Mouse (Mus musculus): Measurements from ENCODE around the gene Myh1.

Myh1 gene

DNA sequence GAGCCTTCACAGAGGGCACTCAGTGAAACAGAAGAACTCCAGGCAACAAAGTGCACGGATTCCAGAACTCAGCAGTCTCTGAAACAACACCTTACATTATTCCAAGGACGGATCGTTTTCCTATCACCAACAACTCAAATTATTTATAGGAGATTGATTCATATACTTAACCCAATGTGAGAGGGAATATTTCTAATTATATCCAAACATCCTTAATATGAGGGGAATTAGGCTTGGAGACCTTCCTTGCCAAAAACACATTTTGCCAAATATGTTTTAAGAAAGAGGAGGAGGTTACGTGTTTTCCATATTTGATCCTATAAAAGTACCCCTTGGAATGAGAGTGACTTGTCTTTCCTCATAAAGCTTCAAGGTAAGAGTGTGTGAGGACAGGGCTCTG lies at the start of gene Myh1:
TSS of gene Myh1 (plus strand) at position 301 of the 400 bp plus-strand sequence.
- DNase-seq: no peak

DNA sequence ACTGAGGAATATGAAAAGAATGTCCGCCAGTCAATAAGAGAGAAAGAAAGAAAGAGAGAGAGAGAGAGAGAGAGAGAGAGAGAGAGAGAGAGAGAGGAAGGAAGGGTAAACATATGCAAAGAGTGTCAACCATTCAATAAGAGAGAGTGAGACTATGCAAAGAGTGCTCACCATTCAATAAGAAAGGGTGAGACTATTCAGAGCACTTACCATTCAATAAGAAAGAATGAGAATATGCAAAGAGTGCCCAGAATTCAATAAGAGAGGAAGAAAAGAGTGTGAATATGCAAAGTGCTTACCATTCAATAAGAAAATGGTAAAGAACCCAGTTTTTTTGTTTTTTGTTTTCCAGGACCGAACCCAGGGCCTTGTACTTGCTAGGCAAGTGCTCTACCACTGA lies 49.6 kb upstream of the Myh1 start:
- DNase-seq: no peak

DNA sequence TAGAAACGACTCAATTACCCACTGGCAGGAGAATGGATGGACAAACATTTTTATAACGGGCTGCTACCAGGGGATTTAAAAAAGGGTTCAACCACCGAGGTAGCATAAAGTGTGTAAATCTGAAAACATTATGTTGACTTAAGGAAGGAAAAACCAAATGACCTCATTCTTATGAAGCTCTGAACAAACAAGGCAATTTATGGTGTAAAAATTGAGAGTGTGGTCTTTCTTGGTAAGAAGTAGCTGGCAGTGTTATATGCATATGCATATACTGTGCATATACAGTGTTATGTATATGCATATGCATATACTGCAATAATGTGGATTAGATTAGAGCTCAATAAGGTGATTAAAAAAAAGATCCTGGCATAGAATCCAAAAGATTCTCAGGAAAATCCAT lies 48.7 kb upstream of the Myh1 start:
- no peak for DNase-seq

DNA sequence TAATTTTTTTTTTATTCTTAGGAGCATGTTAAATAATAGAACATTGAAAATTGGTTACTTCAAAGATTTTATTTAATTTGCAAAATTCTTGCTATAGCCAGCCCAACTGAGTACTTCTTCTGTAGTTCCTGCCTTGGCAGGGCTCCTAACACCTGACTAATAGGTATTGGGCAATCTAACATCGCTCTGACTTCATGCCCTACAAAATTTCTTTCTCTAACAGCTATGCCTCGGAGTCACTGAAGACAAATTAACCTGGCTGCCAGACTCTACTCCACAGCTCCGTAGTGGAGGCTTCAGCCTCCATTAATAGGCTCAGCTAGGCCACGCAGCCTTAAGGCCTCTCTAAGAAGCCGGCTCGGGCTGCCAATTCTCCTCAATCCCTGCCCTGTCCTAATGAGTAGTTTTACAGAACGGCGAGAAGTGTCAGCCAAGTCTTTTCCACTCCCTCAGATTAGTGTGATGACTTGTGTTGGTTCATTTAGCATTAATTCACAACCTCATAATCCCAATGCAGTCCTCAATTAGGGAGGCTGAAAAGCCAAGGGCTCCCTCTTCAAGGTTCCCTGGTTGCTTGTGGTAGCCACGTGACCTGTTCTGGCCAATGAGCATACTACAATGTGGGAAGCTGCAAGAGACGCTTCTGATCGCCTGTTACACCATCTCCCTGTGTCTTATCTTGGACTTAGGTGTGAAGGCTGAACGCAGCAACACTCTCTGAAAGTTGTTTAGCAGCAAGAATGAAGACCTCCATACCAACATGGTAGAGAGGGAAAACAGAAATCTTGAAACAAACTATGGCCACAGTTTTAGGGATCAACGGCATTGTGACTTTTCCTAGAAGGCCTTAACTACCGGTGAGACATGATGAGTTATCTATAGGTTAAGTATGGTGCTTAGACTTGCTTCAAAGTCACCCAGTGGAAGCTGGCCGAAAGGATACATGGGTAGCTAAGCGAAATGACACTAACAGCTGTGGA lies 47.9 kb upstream of the Myh1 start:
- DNase-seq: no peak

DNA sequence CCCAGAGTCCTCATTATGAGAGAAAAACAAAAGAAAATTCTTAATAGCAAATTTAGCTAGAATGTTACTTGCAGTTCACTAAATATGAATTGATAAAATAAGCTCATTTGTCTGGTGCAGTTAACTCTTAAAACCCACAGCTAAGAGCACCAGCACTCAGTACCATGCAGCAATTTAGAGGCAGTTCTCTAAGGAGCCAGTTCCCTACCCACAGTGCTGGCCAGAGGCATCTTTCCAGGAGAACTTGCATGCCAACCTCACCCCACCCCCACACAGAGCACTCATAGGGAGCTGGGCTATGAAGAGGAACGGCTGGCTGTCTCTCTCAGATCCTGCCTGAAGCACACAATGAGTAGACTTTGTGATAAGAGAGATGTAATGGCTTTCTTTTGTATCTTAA lies 46.7 kb upstream of the Myh1 start:
- DNase-seq: peak; percentile 52

DNA sequence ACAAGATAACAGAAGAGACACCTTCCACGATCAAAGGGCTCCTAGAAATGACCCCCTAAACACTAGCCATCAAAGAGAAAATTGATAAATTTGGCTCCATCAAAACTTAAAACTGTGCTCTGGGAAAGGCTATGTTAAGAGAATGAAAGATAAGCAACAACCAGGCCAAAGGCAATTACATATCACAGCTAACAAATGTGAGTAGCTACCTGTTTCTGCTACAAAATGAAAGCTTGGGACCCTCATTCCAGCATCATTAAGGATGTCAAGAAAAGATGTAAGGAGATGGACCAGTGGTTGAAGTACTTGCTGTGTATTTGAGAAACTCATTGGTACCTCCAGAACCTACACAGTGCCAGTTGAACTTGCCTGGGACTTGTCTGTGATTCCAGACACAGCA lies 46.0 kb upstream of the Myh1 start:
- no peak for DNase-seq

DNA sequence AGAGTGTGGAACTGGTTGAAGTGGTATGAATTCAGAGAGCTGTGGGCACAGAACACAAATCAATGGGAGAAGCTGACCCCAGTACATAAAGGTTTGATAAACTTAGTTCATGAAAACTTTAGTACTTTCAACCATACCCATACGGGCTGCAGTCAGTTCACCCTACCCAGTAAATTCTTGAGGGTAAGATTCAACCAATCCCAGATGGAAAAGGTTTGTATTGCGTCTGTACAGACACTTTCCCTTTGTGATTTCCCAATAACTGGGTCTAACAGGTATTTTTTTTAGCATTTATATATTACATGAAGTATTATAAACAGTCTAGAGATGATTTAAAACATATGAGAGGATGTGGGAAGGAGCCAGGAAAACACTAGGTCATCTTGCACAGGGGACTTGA lies 44.2 kb upstream of the Myh1 start:
- no peak for DNase-seq

DNA sequence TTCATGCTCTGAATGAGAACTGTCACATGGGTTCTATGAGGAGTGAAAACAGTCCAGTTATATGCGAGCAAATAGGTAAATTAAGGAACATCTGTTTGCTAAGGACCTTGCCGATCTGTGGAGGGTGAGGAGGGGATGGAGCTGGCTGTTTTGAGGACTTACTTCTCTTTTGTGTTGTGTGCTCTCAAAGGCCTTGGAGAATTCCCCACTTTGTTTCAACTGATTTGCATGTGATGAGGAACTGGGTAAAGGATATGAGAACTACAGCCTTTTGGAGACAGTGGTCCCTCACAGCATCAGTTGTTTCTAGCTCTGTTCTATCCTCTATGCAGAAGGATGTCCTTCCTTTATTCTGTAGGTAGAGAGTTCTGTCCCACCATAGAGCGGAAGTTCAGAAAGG lies 39.7 kb upstream of the Myh1 start:
- no peak for DNase-seq

DNA sequence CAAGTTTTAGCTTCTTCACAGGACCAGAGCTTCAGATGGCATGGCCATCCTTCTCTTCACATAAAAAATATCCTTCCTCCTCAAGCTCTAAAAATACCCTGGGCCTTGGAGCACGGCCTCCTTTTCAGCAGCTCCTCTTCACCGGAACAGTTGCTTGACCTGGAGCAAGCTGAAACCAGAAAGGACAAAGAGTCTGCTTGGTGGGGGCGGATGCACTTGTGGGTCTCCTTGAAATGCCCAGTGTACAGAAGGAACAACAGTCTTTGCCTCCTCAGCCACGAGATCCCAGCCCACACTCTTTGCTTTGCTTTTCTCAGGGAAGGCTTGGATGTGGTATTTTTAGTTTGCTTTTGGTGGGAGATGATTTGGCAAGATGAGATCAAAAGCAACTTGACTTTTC lies 36.2 kb upstream of the Myh1 start:
- no peak for DNase-seq

DNA sequence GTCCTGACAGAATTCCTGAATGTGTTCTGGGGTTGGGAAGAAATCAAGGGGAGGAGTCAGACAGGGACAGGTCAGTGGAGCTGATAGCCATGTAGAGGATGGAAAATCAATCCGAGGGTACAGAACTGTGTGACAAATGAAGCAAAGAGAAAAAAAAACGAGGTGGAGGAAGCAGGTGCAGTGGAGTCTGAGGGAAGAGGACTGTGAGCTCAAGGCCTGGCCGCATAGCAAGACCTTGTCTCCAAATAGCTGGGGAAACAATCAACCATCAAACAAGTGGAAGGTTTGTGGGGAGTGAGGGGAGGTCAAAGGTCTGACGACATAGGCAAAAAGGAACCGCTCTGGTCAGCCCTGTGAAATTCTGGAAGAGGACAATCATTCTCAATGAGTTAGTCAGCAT lies 35.0 kb upstream of the Myh1 start:
- no peak for DNase-seq

DNA sequence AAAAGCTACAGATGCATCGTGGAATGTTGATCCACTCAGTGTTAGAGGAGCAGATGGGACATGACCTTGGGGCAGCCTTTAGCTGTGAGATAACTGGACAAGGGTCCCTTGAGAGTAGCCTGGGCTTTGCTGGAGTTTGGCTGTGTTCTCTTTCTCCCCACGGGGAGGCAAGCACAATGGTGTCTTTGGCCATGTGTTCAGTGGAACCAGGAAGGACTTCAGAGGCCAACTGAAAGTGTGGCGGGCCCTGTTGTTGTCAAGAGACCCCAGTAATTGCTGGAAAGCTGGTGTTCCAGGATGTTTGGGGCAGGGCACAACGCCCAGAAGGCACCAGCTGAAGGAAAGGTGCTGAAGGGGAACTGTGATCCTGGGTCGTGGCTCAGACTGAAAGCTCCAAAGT lies 30.6 kb upstream of the Myh1 start:
- no peak for DNase-seq

DNA sequence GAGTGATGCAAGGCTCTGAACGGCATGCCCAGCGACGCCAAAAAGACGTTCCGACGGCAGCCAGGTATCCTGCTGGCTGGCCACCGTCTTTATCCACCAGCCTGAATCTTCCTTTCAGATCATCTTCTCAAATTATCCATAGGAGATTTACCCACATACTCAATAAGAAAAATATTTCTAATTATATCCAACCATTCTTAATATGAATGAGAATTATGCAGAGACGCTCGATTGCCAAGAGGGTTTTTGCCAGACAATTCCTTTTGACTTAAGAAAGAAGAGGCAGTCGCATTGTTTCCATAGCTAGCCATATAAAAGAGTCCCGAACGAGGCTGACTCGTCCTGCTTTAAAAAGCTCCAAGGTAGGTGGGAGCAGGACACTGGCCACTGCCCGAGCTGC lies 29.1 kb upstream of the Myh1 start, which contains the start of gene Myh2:
TSS of gene Myh2 (plus strand) at position 301 of the 400 bp plus-strand sequence.
- no peak for DNase-seq

DNA sequence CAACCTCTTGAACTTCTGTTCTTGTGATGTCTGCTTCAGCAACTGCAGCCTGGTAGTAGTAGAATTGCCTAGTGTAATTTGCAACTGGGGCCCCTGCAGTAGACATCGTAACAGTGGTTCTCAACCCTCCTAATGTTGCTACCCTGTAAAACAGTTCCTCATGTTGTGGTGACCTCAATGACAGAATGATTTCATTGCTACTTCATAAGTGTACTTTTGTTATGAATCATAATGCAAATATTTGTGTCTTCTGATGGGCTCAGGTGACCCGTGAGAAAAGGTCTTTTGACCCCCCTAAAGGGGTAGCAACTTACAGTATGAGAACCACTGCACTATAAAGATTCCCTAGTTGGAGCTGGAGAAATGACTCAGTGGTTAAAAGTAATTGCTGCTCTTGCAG lies 27.4 kb upstream of the Myh1 start:
- DNase-seq: no peak

DNA sequence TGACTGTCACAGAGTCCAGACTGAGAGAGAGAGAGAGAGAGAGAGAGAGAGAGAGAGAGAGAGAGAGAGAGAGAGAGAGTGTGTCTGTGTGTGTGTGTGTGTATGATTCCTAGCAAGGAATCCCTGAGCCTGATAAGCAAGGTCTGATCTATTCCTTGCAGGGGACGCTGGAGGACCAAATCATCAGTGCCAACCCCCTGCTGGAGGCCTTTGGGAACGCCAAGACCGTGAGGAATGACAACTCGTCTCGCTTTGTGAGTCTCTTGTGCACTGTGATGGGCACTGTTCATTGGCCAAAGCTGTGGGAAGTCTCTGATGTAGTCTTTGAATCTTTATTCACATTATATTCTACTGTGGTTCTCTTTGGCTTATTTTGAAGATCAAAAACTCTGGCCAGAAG lies 23.5 kb upstream of the Myh1 start:
- DNase-seq: no peak

DNA sequence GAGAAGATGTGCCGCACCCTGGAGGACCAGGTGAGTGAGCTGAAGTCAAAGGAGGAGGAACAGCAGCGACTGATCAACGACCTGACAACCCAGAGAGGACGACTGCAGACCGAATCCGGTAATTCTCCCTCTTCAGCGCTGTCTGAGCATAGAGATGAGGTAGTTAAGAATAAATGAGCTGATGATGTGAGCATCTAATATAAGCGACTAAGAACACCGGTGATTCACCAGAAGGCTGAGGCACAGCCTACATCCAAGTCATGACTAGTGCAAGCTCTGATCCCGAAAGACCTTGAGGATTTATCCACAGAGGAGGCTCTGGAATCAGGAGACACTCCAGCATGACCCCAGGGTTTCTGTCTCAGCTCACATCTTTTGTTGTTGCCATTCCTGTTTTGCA lies 9.5 kb upstream of the Myh1 start:
- no peak for DNase-seq

DNA sequence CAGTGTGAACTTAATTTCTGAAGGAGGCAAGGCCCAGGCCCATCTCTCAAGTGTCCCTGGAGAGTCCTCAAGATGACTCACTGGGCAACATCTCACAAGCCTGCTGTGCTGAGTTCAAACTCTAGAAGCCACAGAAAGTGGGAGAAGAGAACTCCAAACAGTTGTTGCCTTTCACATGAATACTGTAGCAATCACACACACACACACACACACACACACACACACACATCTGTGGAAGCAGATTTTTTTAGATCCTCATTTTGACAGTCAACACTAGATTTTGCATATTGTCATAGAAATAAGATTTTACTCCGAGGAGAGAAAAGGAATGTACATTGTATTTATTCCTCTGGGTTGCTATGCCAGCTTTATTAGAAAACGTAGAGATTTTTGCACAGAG lies 9.0 kb upstream of the Myh1 start:
- peak; percentile 16 for DNase-seq

DNA sequence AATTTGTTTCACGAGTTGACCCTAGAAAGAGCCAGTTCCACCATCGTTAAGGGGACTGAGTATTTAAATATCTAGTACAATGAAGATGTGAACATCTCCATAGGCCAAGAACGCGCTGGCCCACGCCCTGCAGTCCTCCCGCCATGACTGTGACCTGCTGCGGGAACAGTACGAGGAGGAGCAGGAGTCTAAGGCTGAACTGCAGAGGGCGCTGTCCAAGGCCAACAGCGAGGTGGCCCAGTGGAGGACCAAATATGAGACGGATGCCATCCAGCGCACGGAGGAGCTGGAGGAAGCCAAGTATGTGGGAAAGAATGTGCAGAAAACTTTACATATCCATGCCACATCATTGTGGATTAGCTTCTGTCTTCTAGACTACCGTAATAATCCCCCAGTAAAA lies 8.4 kb upstream of the Myh1 start:
- DNase-seq: no peak

DNA sequence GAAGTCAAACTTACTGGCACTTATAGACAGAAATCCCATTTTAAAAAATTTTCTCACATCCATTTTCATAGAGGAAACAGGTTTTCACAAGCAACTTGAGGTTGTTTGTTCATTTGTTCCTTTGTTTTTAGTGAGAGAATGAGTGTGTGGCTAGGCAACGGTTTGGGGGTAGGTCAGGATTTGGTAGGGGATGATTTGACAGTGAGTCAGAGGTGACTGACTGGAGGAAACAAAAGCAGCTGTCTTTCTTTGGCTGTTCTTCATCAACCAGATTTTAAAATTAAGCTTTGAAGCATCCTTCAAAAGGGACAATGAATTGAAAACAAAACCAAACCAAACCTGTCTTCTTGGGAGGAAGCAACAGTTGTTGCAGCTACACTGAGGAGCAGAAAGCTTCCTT lies 531 bp upstream of the Myh1 start:
- DNase-seq: no peak

DNA sequence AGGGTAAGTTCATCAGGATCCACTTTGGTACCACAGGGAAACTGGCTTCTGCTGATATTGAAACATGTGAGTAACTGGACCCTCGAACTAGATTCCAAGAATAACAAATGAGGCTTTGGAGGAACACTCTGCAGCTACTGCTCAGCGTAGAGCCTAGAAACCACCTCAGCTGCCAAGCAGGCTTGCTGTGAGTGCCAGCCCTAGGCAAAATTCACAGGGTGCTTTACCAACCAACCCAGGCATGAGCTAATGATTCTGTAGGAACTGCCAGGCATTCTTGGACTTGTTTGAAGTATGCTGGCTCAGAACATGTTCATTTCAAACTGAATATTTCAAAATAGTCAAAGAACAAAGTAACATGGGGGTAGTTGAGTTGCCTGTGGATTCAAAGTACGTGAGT lies 4.9 kb downstream of the Myh1 start:
- no peak for DNase-seq

DNA sequence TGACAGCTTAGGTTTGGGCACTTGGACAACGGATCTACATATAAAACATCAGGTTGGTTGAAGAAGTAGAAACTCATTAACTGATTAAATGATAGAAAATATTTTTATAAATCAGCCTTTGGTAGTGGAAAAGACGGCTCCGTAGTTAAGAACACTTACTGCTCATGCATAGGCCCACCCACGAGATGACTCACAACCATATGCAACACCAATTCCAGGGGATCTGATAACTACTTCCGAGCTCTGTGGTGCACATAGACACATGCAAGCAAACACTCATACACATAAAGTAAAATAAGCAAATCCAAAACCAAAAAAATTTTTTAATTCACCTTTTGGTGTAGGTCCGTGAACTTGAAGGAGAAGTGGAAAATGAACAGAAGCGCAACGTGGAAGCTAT lies 22.0 kb downstream of the Myh1 start:
- DNase-seq: no peak

DNA sequence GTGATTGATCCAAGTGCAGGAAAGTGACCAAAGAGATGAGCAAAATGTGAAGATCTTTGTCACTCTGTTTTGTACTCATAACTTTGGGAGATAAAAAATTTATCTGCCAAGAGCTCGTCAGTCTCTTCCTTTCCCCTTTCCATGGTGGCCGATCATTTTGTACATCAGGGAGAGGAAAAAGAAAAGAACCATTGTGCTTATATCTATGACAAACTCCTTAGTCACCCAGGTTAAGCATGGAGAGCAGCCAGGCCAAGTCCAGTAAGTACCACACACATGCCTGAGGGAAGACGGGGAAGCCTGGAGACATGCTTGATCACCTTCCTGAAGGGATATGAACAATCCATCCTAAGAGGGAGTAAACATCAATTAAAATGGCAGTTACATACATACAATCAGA lies 24.6 kb downstream of the Myh1 start:
- DNase-seq: no peak

DNA sequence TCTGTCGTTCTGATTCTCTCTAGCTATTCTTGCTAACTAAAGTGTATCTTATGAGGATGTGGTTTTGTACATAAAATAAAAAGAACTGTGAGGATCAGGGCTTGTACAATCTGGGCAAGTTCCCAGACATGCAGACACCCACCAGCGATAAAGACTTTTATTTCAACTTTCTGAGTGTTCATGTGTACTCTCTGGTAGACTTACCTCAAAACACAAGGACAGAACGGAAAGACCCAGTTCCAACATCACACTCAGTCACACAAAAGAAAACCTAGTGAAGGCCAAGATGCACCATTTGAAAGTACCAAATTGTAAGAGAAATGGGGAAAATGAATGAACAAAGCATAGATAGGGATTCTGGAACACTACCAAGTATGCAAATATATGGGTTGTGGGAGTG lies 28.9 kb downstream of the Myh1 start:
- DNase-seq: no peak

DNA sequence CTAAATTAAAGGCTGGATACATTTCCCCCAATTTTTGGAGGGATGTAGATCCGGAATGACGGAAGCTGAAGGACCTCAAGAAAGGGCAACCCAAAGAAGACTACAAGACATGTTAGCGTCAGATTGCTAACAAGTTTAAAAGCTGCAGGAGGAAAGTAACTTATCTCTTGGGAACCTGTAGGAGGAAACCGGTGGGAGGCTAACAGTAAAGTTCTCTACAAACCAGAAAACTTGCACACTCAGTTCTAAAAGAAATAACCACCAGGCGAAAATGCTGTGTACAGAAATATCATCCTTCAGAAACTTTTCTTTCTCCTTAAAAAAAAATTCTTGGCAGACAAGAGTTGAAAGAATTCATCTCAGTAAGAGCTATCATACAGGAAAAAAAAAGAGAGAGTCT lies 29.3 kb downstream of the Myh1 start:
- DNase-seq: no peak

DNA sequence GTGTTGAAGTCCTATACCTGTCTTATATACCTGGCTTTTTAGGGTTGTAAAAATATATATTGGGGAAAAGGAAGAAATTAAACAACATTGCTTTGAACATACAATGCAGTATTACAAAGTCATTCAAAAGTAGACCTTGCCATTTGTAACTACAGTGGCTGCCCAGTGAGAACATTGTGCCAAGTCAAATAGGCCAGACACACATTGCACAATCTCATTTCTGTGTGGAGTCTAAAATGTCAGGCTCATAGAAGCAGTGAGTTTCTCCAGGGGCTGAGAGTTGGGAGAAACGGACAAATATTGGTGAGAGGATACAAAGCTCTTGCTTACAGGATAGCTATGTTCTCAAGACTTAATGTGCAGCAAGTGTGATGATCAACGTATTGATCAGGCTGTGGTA lies 30.1 kb downstream of the Myh1 start:
- DNase-seq: no peak
